Mouse (Mus musculus) G1E (cell line): ENCODE results near the gene Caly.

ENCODE experiments used
- CTCF ChIP-seq: IDR thresholded peaks from 2 replicates; pipeline ENCODE4 v1.5.1; 2012; ENCODE audit warnings: low read depth, low read length, inconsistent platforms, mixed read lengths
- GATA1 ChIP-seq: IDR thresholded peaks from 2 replicates; pipeline ENCODE4 v1.6.1; 2012; ENCODE audit warnings: borderline replicate concordance, low read length, inconsistent platforms, mixed read lengths

GRCm38 (mm10) chr7:140060936-140061831 is 21.2 kb downstream of the Caly start:
- no peak for TF ChIP-seq CTCF
- no peak for TF ChIP-seq GATA1
